Comparison of ENCODE assay signal across 8 mouse cellular contexts in genomic region chr16:93833551-93833950, GRCm38 (mm10). TPM values are rescaled to one million over a fixed set of nuclear protein-coding genes. Genes with fewer than 3 reads are reported as not detected.
DNase-seq lines count a peak whose midpoint lies in the region; ATAC-seq lines count a peak whose summit lies in the region.

No protein-coding gene starts in this region.

- no peak overlapping the region for H3K27ac ChIP-seq in limb, embryonic 15.5 days
- H3K27ac ChIP-seq in stomach, embryonic 15.5 days = no peak overlapping the region

- peaks cover 13% of the 10 kb centered on the region for H3K4me1 ChIP-seq in limb, embryonic 15.5 days
- H3K4me1 ChIP-seq in stomach, embryonic 15.5 days = peaks cover 18% of the 10 kb centered on the region

- peak; percentile 45 for DNase-seq in adrenal gland, adult 2 months
- DNase-seq in adrenal gland, adult 8-10 months = no peak
- peak; percentile 38 for DNase-seq in lung, postnatal 36 days
- no peak for DNase-seq in lung, postnatal 14 days
- no peak for DNase-seq in spleen, adult 12 weeks (ENCODE audit: low spot score)
- no peak for DNase-seq in gastrocnemius, postnatal 10 days

- H3K4me3 ChIP-seq in limb, embryonic 15.5 days = peak overlapping the region; percentile 92
- H3K4me3 ChIP-seq in stomach, embryonic 15.5 days (replicated peaks) = peak overlapping the region; percentile 96

- no peaks in the 10 kb centered on the region for H3K36me3 ChIP-seq in limb, embryonic 15.5 days
- no peaks in the 10 kb centered on the region for H3K36me3 ChIP-seq in stomach, embryonic 15.5 days

- no peak overlapping the region for H3K9ac ChIP-seq in limb, embryonic 15.5 days
- H3K9ac ChIP-seq in stomach, embryonic 15.5 days = no peak overlapping the region

- H3K9me3 ChIP-seq in limb, embryonic 15.5 days = no peaks in the 10 kb centered on the region
- no peaks in the 10 kb centered on the region for H3K9me3 ChIP-seq in stomach, embryonic 15.5 days

- 88% methylated on average over 6 of the region's 6 CpGs for WGBS in limb, embryonic 15.5 days
- WGBS in stomach, embryonic 15.5 days = 93% methylated on average over 6 of the region's 6 CpGs

- peak overlapping the region; percentile 69 for H3K4me2 ChIP-seq in limb, embryonic 15.5 days
- peak overlapping the region; percentile 82 for H3K4me2 ChIP-seq in stomach, embryonic 15.5 days

- H3K27me3 ChIP-seq in limb, embryonic 15.5 days = no peaks in the 10 kb centered on the region
- H3K27me3 ChIP-seq in stomach, embryonic 15.5 days (replicated peaks) = no peaks in the 10 kb centered on the region

- no peak for ATAC-seq in limb, embryonic 15.5 days (ENCODE audit: insufficient number of reproducible peaks, low FRiP score, low TSS enrichment, low read depth)
- ATAC-seq in stomach, embryonic 15.5 days (ENCODE audit: insufficient read depth, low FRiP score, low read depth) = no peak

RNA-seq across cellular contexts. Expression of gene Morc3, which starts 1.6 kb away (rescaled TPM):
- total RNA-seq in adrenal gland, adult 2 months (2021) = 10 to 100 TPM; 28.0 to 30.9 TPM
- 1.4 and 1.5 TPM in 2 replicates for polyA plus RNA-seq in adrenal gland, adult 2 months (2012; rRNA removed)
- 10 to 100 TPM; 28.9 to 51.3 (median 36.0) TPM for total RNA-seq in adrenal gland, adult 8-10 months (2022)
- polyA plus RNA-seq in limb, embryonic 15.5 days (2015; fragmentation: Nextera tagmentation; extraction: Ambion mirVana) = 28.2 and 31.6 TPM in 2 replicates
- 34.5 and 41.0 TPM in 2 replicates for polyA plus RNA-seq in stomach, embryonic 15.5 days (2015; fragmentation: Nextera tagmentation; extraction: Ambion mirVana)
- 10 to 100 TPM; 24.5 to 32.8 TPM for total RNA-seq in gastrocnemius, postnatal 10 days (2021)

RNA-seq across cellular contexts. Expression of gene Chaf1b, which starts 50.1 kb away (rescaled TPM):
- 1 to 10 TPM; 2.0 to 2.1 TPM for total RNA-seq in adrenal gland, adult 2 months (2021)
- 0.90 and 1.5 TPM in 2 replicates for polyA plus RNA-seq in adrenal gland, adult 2 months (2012; rRNA removed)
- 1 to 10 TPM; 1.7 to 3.4 (median 2.0) TPM for total RNA-seq in adrenal gland, adult 8-10 months (2022)
- polyA plus RNA-seq in limb, embryonic 15.5 days (2015; fragmentation: Nextera tagmentation; extraction: Ambion mirVana) = 55.7 and 56.7 TPM in 2 replicates
- polyA plus RNA-seq in stomach, embryonic 15.5 days (2015; fragmentation: Nextera tagmentation; extraction: Ambion mirVana) = 53.8 and 57.0 TPM in 2 replicates
- total RNA-seq in gastrocnemius, postnatal 10 days (2021) = 1 to 10 TPM; 4.6 to 6.8 TPM

Comparison
In these comparisons a context has a peak if more than half of its experiments do, and no peak if none do; other contexts are left out.
1. DNase-seq: peak in adrenal gland, adult 2 months (single experiment) and lung, postnatal 36 days (single experiment); none in adrenal gland, adult 8-10 months (single experiment), lung, postnatal 14 days (single experiment), spleen, adult 12 weeks (single experiment) and gastrocnemius, postnatal 10 days (single experiment).